Mouse (Mus musculus) hindbrain, embryonic 12.5 days (tissue): ENCODE measurements around the gene Cbfa2t3. TPM values are rescaled to one million over a fixed set of nuclear protein-coding genes. Genes with fewer than 3 reads are reported as not detected.

Experiments
- ATAC-seq: fragments of 200-750 bp; cut with Nextera tagmentation; 2 replicates; pipeline ENCODE4 v1.8.0; 2017; ENCODE audit warnings: moderate TSS enrichment; ENCODE audit not compliant: low FRiP score
- H3K27ac ChIP-seq: fragments of 300-500 bp; sonication (generic); 2 replicates; pipeline ENCODE4 v1.5.1; 2016; ENCODE audit warnings: mild to moderate bottlenecking
- H3K27me3 ChIP-seq: fragments of 300-500 bp; sonication (generic); 2 replicates; pipeline ENCODE4 v1.6.1; 2016; ENCODE audit warnings: mild to moderate bottlenecking
- H3K36me3 ChIP-seq: fragments of 300-500 bp; sonication (generic); 2 replicates; pipeline ENCODE4 v1.6.1; 2016; ENCODE audit warnings: mild to moderate bottlenecking
- H3K4me1 ChIP-seq: fragments of 300-500 bp; sonication (generic); 2 replicates; pipeline ENCODE4 v1.6.1; 2016
- H3K4me2 ChIP-seq: fragments of 300-500 bp; sonication (generic); replicated peaks from 2 replicates; pipeline ENCODE4 v1.6.1; 2016; ENCODE audit warnings: mild to moderate bottlenecking
- H3K4me3 ChIP-seq: fragments of 300-500 bp; sonication (generic); 2 replicates; pipeline ENCODE4 v1.5.1; 2016; ENCODE audit warnings: mild to moderate bottlenecking
- H3K9ac ChIP-seq: fragments of 300-500 bp; sonication (generic); 2 replicates; pipeline ENCODE4 v1.6.1; 2016; ENCODE audit warnings: mild to moderate bottlenecking, moderate library complexity
- H3K9me3 ChIP-seq: fragments of 300-500 bp; sonication (generic); replicated peaks from 2 replicates; pipeline ENCODE4 v1.6.1; 2016; ENCODE audit warnings: mild to moderate bottlenecking
- WGBS: fragments of 180-500 bp; shearing (Covaris S2); methylation state at CpG from one replicate; pipeline ENCODE4 v1.1.7; 2016; 5-methylcytosine and 5-hydroxymethylcytosine counted together
- polyA plus RNA-seq: library from polyadenylated mRNA; unstranded; fragments of >200 nt; fragmentation: Nextera tagmentation; extraction: Ambion mirVana; gene quantifications from 2 replicates; pipeline ENCODE4 v1.2.1, GENCODE M21; 2016

Cbfa2t3 gene
- polyA plus RNA-seq, 1 experiment from 2014 or later, result 17.1 TPM

GRCm38 (mm10) chr8:122713157-122713518 lies 14.2 kb upstream of the Cbfa2t3 start:
- Histone ChIP-seq H3K36me3 (no peaks in the 10 kb centered on the region), H3K4me1 (peaks cover 8% of the 10 kb centered on the region), H3K9ac (no peak overlapping the region), H3K9me3 (no peaks in the 10 kb centered on the region), H3K27ac (no peak overlapping the region), H3K27me3 (peaks cover 10% of the 10 kb centered on the region; the same call in 1 of the 2 replicates), H3K4me2 (no peak overlapping the region), H3K4me3 (no peak overlapping the region)
- no peak for ATAC-seq
- 90% methylated on average over 5 of the region's 5 CpGs for WGBS

GRCm38 (mm10) chr8:122712411-122713156 lies 13.7 kb upstream of the Cbfa2t3 start:
- no peak overlapping the region for H3K9ac ChIP-seq
- peaks cover 10% of the 10 kb centered on the region; the same call in 1 of the 2 replicates for H3K27me3 ChIP-seq
- no peaks in the 10 kb centered on the region for H3K9me3 ChIP-seq
- 79% methylated on average over 12 of the region's 12 CpGs for WGBS
- H3K36me3 ChIP-seq, result no peaks in the 10 kb centered on the region
- no peak for ATAC-seq
- H3K4me2 ChIP-seq, result no peak overlapping the region
- H3K27ac ChIP-seq, result no peak overlapping the region
- no peak overlapping the region for H3K4me3 ChIP-seq
- H3K4me1 ChIP-seq, result peaks cover 8% of the 10 kb centered on the region

- H3K4me2 ChIP-seq, result no peak overlapping the region
- peaks cover 7% of the 10 kb centered on the region; the same call in 1 of the 2 replicates for H3K27me3 ChIP-seq
- H3K4me1 ChIP-seq, result peaks cover 8% of the 10 kb centered on the region
- H3K4me3 ChIP-seq, result no peak overlapping the region
- no peaks in the 10 kb centered on the region for H3K9me3 ChIP-seq
- no peaks in the 10 kb centered on the region for H3K36me3 ChIP-seq
- H3K27ac ChIP-seq, result no peak overlapping the region
- no peak overlapping the region for H3K9ac ChIP-seq
- WGBS, result 80% methylated on average over 11 of the region's 11 CpGs
- ATAC-seq, result no peak
Observed at GRCm38 (mm10) chr8:122711891-122712365, 13.0 kb upstream of the Cbfa2t3 start.

GRCm38 (mm10) chr8:122711480-122711879 lies 12.6 kb upstream of the Cbfa2t3 start:
- Histone ChIP-seq H3K9ac (no peak overlapping the region), H3K27ac (no peak overlapping the region), H3K27me3 (0 out of 2 replicates have a peak, but pooled peaks cover 3% of the 10 kb centered on the region), H3K4me3 (no peak overlapping the region), H3K4me2 (no peak overlapping the region), H3K36me3 (no peaks in the 10 kb centered on the region), H3K4me1 (peaks cover 6% of the 10 kb centered on the region), H3K9me3 (no peaks in the 10 kb centered on the region)
- WGBS, result 80% methylated on average over 3 of the region's 3 CpGs
- no peak for ATAC-seq

- Histone ChIP-seq H3K9ac (no peak overlapping the region), H3K27ac (peak overlapping the region; percentile 69), H3K9me3 (no peaks in the 10 kb centered on the region), H3K4me2 (no peak overlapping the region), H3K27me3 (no peaks in the 10 kb centered on the region), H3K4me1 (peaks cover 13% of the 10 kb centered on the region), H3K4me3 (no peak overlapping the region), H3K36me3 (no peaks in the 10 kb centered on the region)
- WGBS, result 31% methylated on average over 26 of the region's 26 CpGs
- peak; percentile 79 for ATAC-seq
Observed at GRCm38 (mm10) chr8:122709340-122710111, 10.6 kb upstream of the Cbfa2t3 start.

- H3K36me3 ChIP-seq, result no peaks in the 10 kb centered on the region
- 78% methylated on average over 4 of the region's 4 CpGs for WGBS
- no peak for ATAC-seq
- H3K27ac ChIP-seq, result no peak overlapping the region
- H3K4me1 ChIP-seq, result peaks cover 13% of the 10 kb centered on the region
- H3K9ac ChIP-seq, result no peak overlapping the region
- H3K9me3 ChIP-seq, result no peaks in the 10 kb centered on the region
- no peak overlapping the region for H3K4me2 ChIP-seq
- no peak overlapping the region for H3K4me3 ChIP-seq
- H3K27me3 ChIP-seq, result no peaks in the 10 kb centered on the region
Observed at GRCm38 (mm10) chr8:122707184-122707583, 8.3 kb upstream of the Cbfa2t3 start.

- Histone ChIP-seq H3K4me3 (no peak overlapping the region), H3K9ac (no peak overlapping the region), H3K27me3 (no peaks in the 10 kb centered on the region), H3K4me2 (no peak overlapping the region), H3K36me3 (no peaks in the 10 kb centered on the region), H3K27ac (no peak overlapping the region), H3K4me1 (peaks cover 13% of the 10 kb centered on the region), H3K9me3 (no peaks in the 10 kb centered on the region)
- ATAC-seq, result no peak
- 35% methylated on average over 12 of the region's 12 CpGs for WGBS
Observed at GRCm38 (mm10) chr8:122705901-122706561, 7.1 kb upstream of the Cbfa2t3 start.

- H3K9me3 ChIP-seq, result no peaks in the 10 kb centered on the region
- H3K27ac ChIP-seq, result no peak overlapping the region
- H3K27me3 ChIP-seq, result 0 out of 2 replicates have a peak, but pooled peaks cover 5% of the 10 kb centered on the region
- H3K4me3 ChIP-seq, result no peak overlapping the region
- peaks cover 16% of the 10 kb centered on the region for H3K4me1 ChIP-seq
- H3K4me2 ChIP-seq, result no peak overlapping the region
- WGBS, result 79% methylated on average over 3 of the region's 3 CpGs
- ATAC-seq, result no peak
- H3K36me3 ChIP-seq, result no peaks in the 10 kb centered on the region
- H3K9ac ChIP-seq, result no peak overlapping the region
Observed at GRCm38 (mm10) chr8:122704612-122705011, 5.7 kb upstream of the Cbfa2t3 start.

- Histone ChIP-seq H3K27me3 (0 out of 2 replicates have a peak, but pooled peaks cover 11% of the 10 kb centered on the region), H3K36me3 (no peaks in the 10 kb centered on the region), H3K4me3 (no peak overlapping the region), H3K4me1 (peaks cover 18% of the 10 kb centered on the region), H3K9ac (no peak overlapping the region), H3K9me3 (no peaks in the 10 kb centered on the region), H3K4me2 (no peak overlapping the region), H3K27ac (no peak overlapping the region)
- 89% methylated on average over 6 of the region's 6 CpGs for WGBS
- ATAC-seq, result no peak
Observed at GRCm38 (mm10) chr8:122702957-122703356, 4.0 kb upstream of the Cbfa2t3 start.

- no peak overlapping the region for H3K9ac ChIP-seq
- H3K4me1 ChIP-seq, result peaks cover 18% of the 10 kb centered on the region
- 55% methylated on average over 10 of the region's 10 CpGs for WGBS
- H3K9me3 ChIP-seq, result no peaks in the 10 kb centered on the region
- 0 out of 2 replicates have a peak, but pooled peaks cover 11% of the 10 kb centered on the region for H3K27me3 ChIP-seq
- no peak overlapping the region for H3K4me3 ChIP-seq
- ATAC-seq, result no peak
- H3K36me3 ChIP-seq, result no peaks in the 10 kb centered on the region
- H3K4me2 ChIP-seq, result no peak overlapping the region
- H3K27ac ChIP-seq, result no peak overlapping the region
Observed at GRCm38 (mm10) chr8:122702301-122702941, 3.5 kb upstream of the Cbfa2t3 start.

- H3K4me1 ChIP-seq, result peaks cover 18% of the 10 kb centered on the region
Observed at GRCm38 (mm10) chr8:122701441-122702185, 2.7 kb upstream of the Cbfa2t3 start.

More at GRCm38 (mm10) chr8:122701441-122702185, 2.7 kb upstream of the Cbfa2t3 start:
- Histone ChIP-seq H3K4me3 (no peak overlapping the region), H3K9me3 (no peaks in the 10 kb centered on the region), H3K27ac (no peak overlapping the region), H3K4me2 (no peak overlapping the region), H3K36me3 (no peaks in the 10 kb centered on the region), H3K27me3 (0 out of 2 replicates have a peak, but pooled peaks cover 14% of the 10 kb centered on the region), H3K9ac (no peak overlapping the region)
- WGBS, result 85% methylated on average over 12 of the region's 12 CpGs
- ATAC-seq, result no peak
